Mouse (Mus musculus) heart, embryonic 15.5 days (tissue): ENCODE measurements at regions not wholly inside any gene's neighbourhood (a gene's known extent, or its start where the extent isn't known, plus 50 kb on each side); places are given as distances from the start of the nearest gene placed in this dataset.

Experiments used
- ATAC-seq: fragments of 200-750 bp; cut with Nextera tagmentation; replicated peaks from 2 replicates; pipeline ENCODE4 v1.8.0; 2017; ENCODE audit warnings: low read depth, moderate TSS enrichment; ENCODE audit not compliant: insufficient number of reproducible peaks, insufficient read depth, low FRiP score
- H3K27ac ChIP-seq: fragments of 300-500 bp; sonication (generic); 2 replicates; pipeline ENCODE4 v1.5.1; 2015; ENCODE audit warnings: mild to moderate bottlenecking, inconsistent platforms
- H3K27me3 ChIP-seq: fragments of 300-500 bp; sonication (generic); 2 replicates; pipeline ENCODE4 v1.6.1; 2015; ENCODE audit warnings: inconsistent platforms
- H3K36me3 ChIP-seq: fragments of 300-500 bp; sonication (generic); 2 replicates; pipeline ENCODE4 v1.6.1; 2015; ENCODE audit warnings: mild to moderate bottlenecking, inconsistent platforms
- H3K4me1 ChIP-seq: fragments of 300-500 bp; sonication (generic); replicated peaks from 2 replicates; pipeline ENCODE4 v1.6.1; 2015; ENCODE audit warnings: inconsistent platforms
- H3K4me2 ChIP-seq: fragments of 300-500 bp; sonication (generic); 2 replicates; pipeline ENCODE4 v1.6.1; 2015; ENCODE audit warnings: inconsistent platforms, mild to moderate bottlenecking, moderate library complexity
- H3K4me3 ChIP-seq: fragments of 300-500 bp; sonication (generic); 2 replicates; pipeline ENCODE4 v1.5.1; 2015; ENCODE audit warnings: mild to moderate bottlenecking, inconsistent platforms
- H3K9ac ChIP-seq: fragments of 300-500 bp; sonication (generic); 2 replicates; pipeline ENCODE4 v1.6.1; 2015; ENCODE audit warnings: mild to moderate bottlenecking, inconsistent platforms
- H3K9me3 ChIP-seq: fragments of 300-500 bp; sonication (generic); replicated peaks from 2 replicates; pipeline ENCODE4 v1.6.1; 2016; ENCODE audit warnings: inconsistent platforms
- WGBS: fragments of 180-500 bp; shearing (Covaris S2); methylation state at CpG from one replicate; pipeline ENCODE4 v1.1.7; 2015; ENCODE audit warnings: mixed read lengths; 5-methylcytosine and 5-hydroxymethylcytosine counted together

GRCm38 (mm10) chr14:102142720-102143119 lies 413.0 kb downstream of the Lmo7 start:
- Histone ChIP-seq H3K4me3 (no peak overlapping the region), H3K9ac (no peak overlapping the region), H3K27me3 (no peaks in the 10 kb centered on the region), H3K4me1 (no peaks in the 10 kb centered on the region), H3K9me3 (no peaks in the 10 kb centered on the region), H3K36me3 (no peaks in the 10 kb centered on the region), H3K27ac (no peak overlapping the region), H3K4me2 (no peak overlapping the region)
- 47% methylated on average over 2 of the region's 2 CpGs for WGBS
- no peak for ATAC-seq

GRCm38 (mm10) chr14:102138936-102139335 lies 409.2 kb downstream of the Lmo7 start:
- Histone ChIP-seq H3K27me3 (no peaks in the 10 kb centered on the region), H3K27ac (no peak overlapping the region), H3K4me1 (no peaks in the 10 kb centered on the region), H3K36me3 (no peaks in the 10 kb centered on the region), H3K9ac (no peak overlapping the region), H3K4me2 (no peak overlapping the region), H3K9me3 (no peaks in the 10 kb centered on the region), H3K4me3 (no peak overlapping the region)
- 80% methylated on average over 1 of the region's 1 CpGs for WGBS
- no peak for ATAC-seq

GRCm38 (mm10) chr14:102118166-102118565 lies 388.4 kb downstream of the Lmo7 start:
- H3K4me2 ChIP-seq = no peak overlapping the region
- H3K9me3 ChIP-seq = no peaks in the 10 kb centered on the region
- H3K9ac ChIP-seq = no peak overlapping the region
- H3K27ac ChIP-seq = no peak overlapping the region
- H3K27me3 ChIP-seq = no peaks in the 10 kb centered on the region
- no peak for ATAC-seq
- no peaks in the 10 kb centered on the region for H3K4me1 ChIP-seq
- no peak overlapping the region for H3K4me3 ChIP-seq
- 84% methylated on average over 3 of the region's 3 CpGs for WGBS
- no peaks in the 10 kb centered on the region for H3K36me3 ChIP-seq

- Histone ChIP-seq H3K9me3 (no peaks in the 10 kb centered on the region), H3K36me3 (no peaks in the 10 kb centered on the region), H3K4me2 (no peak overlapping the region), H3K4me3 (no peak overlapping the region), H3K4me1 (no peaks in the 10 kb centered on the region), H3K9ac (no peak overlapping the region), H3K27ac (no peak overlapping the region), H3K27me3 (no peaks in the 10 kb centered on the region)
- ATAC-seq = no peak
- WGBS = 80% methylated on average over 3 of the region's 3 CpGs
Measured at GRCm38 (mm10) chr14:102106165-102106564, 376.4 kb downstream of the Lmo7 start.

- Histone ChIP-seq H3K36me3 (no peaks in the 10 kb centered on the region), H3K4me2 (no peak overlapping the region), H3K27me3 (no peaks in the 10 kb centered on the region), H3K9me3 (no peaks in the 10 kb centered on the region), H3K4me3 (no peak overlapping the region), H3K27ac (no peak overlapping the region), H3K4me1 (no peaks in the 10 kb centered on the region), H3K9ac (no peak overlapping the region)
- 75% methylated on average over 1 of the region's 1 CpGs for whole genome bisulfite sequencing
- ATAC-seq = no peak
Measured at GRCm38 (mm10) chr14:102094105-102094504, 364.3 kb downstream of the Lmo7 start.

- WGBS = 78% methylated on average over 6 of the region's 6 CpGs
Measured at GRCm38 (mm10) chr14:102092557-102092956, 362.8 kb downstream of the Lmo7 start.

GRCm38 (mm10) chr14:102048932-102049331 lies 319.2 kb downstream of the Lmo7 start:
- H3K9me3 ChIP-seq = no peaks in the 10 kb centered on the region
- H3K36me3 ChIP-seq = no peaks in the 10 kb centered on the region
- no peaks in the 10 kb centered on the region for H3K27me3 ChIP-seq
- ATAC-seq = no peak
- no peak overlapping the region for H3K4me3 ChIP-seq
- no peaks in the 10 kb centered on the region for H3K4me1 ChIP-seq
- 23% methylated on average over 3 of the region's 3 CpGs for WGBS
- no peak overlapping the region for H3K4me2 ChIP-seq
- H3K27ac ChIP-seq = no peak overlapping the region
- no peak overlapping the region for H3K9ac ChIP-seq

More at GRCm38 (mm10) chr14:102092557-102092956, 362.8 kb downstream of the Lmo7 start:
- Histone ChIP-seq H3K36me3 (no peaks in the 10 kb centered on the region), H3K27ac (no peak overlapping the region), H3K4me1 (no peaks in the 10 kb centered on the region), H3K9ac (no peak overlapping the region), H3K4me3 (no peak overlapping the region), H3K4me2 (no peak overlapping the region), H3K27me3 (no peaks in the 10 kb centered on the region), H3K9me3 (no peaks in the 10 kb centered on the region)
- no peak for ATAC-seq

GRCm38 (mm10) chr14:102048485-102048884 lies 318.7 kb downstream of the Lmo7 start:
- H3K9ac ChIP-seq = no peak overlapping the region
- H3K4me2 ChIP-seq = no peak overlapping the region
- ATAC-seq = no peak
- no peaks in the 10 kb centered on the region for H3K27me3 ChIP-seq
- no peaks in the 10 kb centered on the region for H3K36me3 ChIP-seq
- no peak overlapping the region for H3K27ac ChIP-seq
- H3K4me3 ChIP-seq = no peak overlapping the region
- WGBS = 86% methylated on average over 1 of the region's 3 CpGs
- no peaks in the 10 kb centered on the region for H3K9me3 ChIP-seq
- no peaks in the 10 kb centered on the region for H3K4me1 ChIP-seq

GRCm38 (mm10) chr14:102038145-102038544 lies 308.4 kb downstream of the Lmo7 start:
- Histone ChIP-seq H3K36me3 (no peaks in the 10 kb centered on the region), H3K4me3 (no peak overlapping the region), H3K27ac (no peak overlapping the region), H3K4me1 (no peaks in the 10 kb centered on the region), H3K9me3 (no peaks in the 10 kb centered on the region), H3K27me3 (no peaks in the 10 kb centered on the region), H3K4me2 (no peak overlapping the region), H3K9ac (no peak overlapping the region)
- WGBS = 87% methylated on average over 2 of the region's 2 CpGs
- no peak for ATAC-seq

GRCm38 (mm10) chr14:102037487-102037886 lies 307.7 kb downstream of the Lmo7 start:
- Histone ChIP-seq H3K27me3 (no peaks in the 10 kb centered on the region), H3K36me3 (no peaks in the 10 kb centered on the region), H3K4me3 (no peak overlapping the region), H3K27ac (no peak overlapping the region), H3K4me2 (no peak overlapping the region), H3K4me1 (no peaks in the 10 kb centered on the region), H3K9ac (no peak overlapping the region), H3K9me3 (no peaks in the 10 kb centered on the region)
- no peak for ATAC-seq
- 92% methylated on average over 5 of the region's 5 CpGs for WGBS

GRCm38 (mm10) chr14:102031047-102031903 lies 301.5 kb downstream of the Lmo7 start:
- Histone ChIP-seq H3K4me2 (no peak overlapping the region), H3K9me3 (no peaks in the 10 kb centered on the region)
- ATAC-seq = no peak

GRCm38 (mm10) chr14:102024646-102025045 lies 294.9 kb downstream of the Lmo7 start:
- 53% methylated on average over 3 of the region's 3 CpGs for WGBS
- no peak for ATAC-seq
- Histone ChIP-seq H3K4me3 (no peak overlapping the region), H3K4me2 (no peak overlapping the region), H3K36me3 (no peaks in the 10 kb centered on the region), H3K9ac (no peak overlapping the region), H3K4me1 (no peaks in the 10 kb centered on the region), H3K27me3 (no peaks in the 10 kb centered on the region), H3K9me3 (no peaks in the 10 kb centered on the region), H3K27ac (no peak overlapping the region)

More at GRCm38 (mm10) chr14:102031047-102031903, 301.5 kb downstream of the Lmo7 start:
- Histone ChIP-seq H3K4me1 (no peaks in the 10 kb centered on the region; the same call in 1 of the 2 replicates), H3K4me3 (no peak overlapping the region), H3K27me3 (no peaks in the 10 kb centered on the region), H3K27ac (no peak overlapping the region), H3K9ac (no peak overlapping the region), H3K36me3 (no peaks in the 10 kb centered on the region)
- WGBS = 55% methylated on average over 10 of the region's 10 CpGs
